Mouse (Mus musculus) CH12.LX (cell line): ENCODE measurements around the gene Lrrc1.

Experiments used
- CHD2 ChIP-seq: IDR thresholded peaks from 2 replicates; pipeline ENCODE4 v1.6.1; 2011; ENCODE audit warnings: low read length, improper control_type of control experiment
- CTCF ChIP-seq, 2 experiments: IDR thresholded peaks in 1 of 2; conservative IDR thresholded peaks in 1 of 2; 2 replicates each; pipeline ENCODE4 v1.5.1; 2011 to 2012; ENCODE audit warnings: low read depth in 2 of 2, low read length in 2 of 2, improper control_type of control experiment in 1 of 2, inconsistent platforms in 1 of 2, mild to moderate bottlenecking in 1 of 2, moderate library complexity in 1 of 2
- ETS1 ChIP-seq: conservative IDR thresholded peaks from 2 replicates; pipeline ENCODE4 v1.6.1; 2012; ENCODE audit warnings: low read depth, mild to moderate bottlenecking, inconsistent platforms, low read length, improper control_type of control experiment, moderate library complexity
- HCFC1 ChIP-seq: IDR thresholded peaks from 2 replicates; pipeline ENCODE4 v1.6.1; 2012; ENCODE audit warnings: low read depth, mild to moderate bottlenecking, inconsistent platforms, low read length, improper control_type of control experiment
- KAT2A ChIP-seq: IDR thresholded peaks from 2 replicates; pipeline ENCODE4 v1.6.1; 2012; ENCODE audit warnings: low read length, improper control_type of control experiment, inconsistent platforms; ENCODE audit not compliant: insufficient replicate concordance
- MAFK ChIP-seq: IDR thresholded peaks from 2 replicates; pipeline ENCODE4 v1.6.1; 2011; ENCODE audit warnings: low read length, improper control_type of control experiment; ENCODE audit not compliant: insufficient replicate concordance
- MAX ChIP-seq: IDR thresholded peaks from 2 replicates; pipeline ENCODE4 v1.6.1; 2011; ENCODE audit warnings: low read length, improper control_type of control experiment
- MEF2A ChIP-seq: IDR thresholded peaks from 2 replicates; pipeline ENCODE4 v1.6.1; 2014; ENCODE audit warnings: low read depth, mild to moderate bottlenecking, inconsistent platforms, low read length, improper control_type of control experiment, borderline replicate concordance
- MYC ChIP-seq: IDR thresholded peaks from 2 replicates; pipeline ENCODE4 v1.6.1; 2011; ENCODE audit warnings: low read depth, mild to moderate bottlenecking, improper control_type of control experiment, low read length
- POLR2A ChIP-seq: IDR thresholded peaks from 2 replicates; pipeline ENCODE4 v1.6.1; 2011; ENCODE audit warnings: low read depth, mild to moderate bottlenecking, improper control_type of control experiment, low read length
- SMC3 ChIP-seq: IDR thresholded peaks from 2 replicates; pipeline ENCODE4 v1.6.1; 2011; ENCODE audit warnings: low read depth, low read length, improper control_type of control experiment
- ZMIZ1 ChIP-seq: IDR thresholded peaks from 2 replicates; pipeline ENCODE4 v1.6.1; 2012; ENCODE audit warnings: low read depth, mild to moderate bottlenecking, inconsistent platforms, low read length, improper control_type of control experiment

- no peak for TF ChIP-seq CTCF (conservative IDR thresholded peaks at IDR 0.05 in 1 of 2, IDR thresholded peaks at IDR 0.05 in 1 of 2; ENCODE audit: low read depth in 2 of 2, low read length in 2 of 2)
- no peak for TF ChIP-seq CHD2
- no peak for TF ChIP-seq SMC3
- TF ChIP-seq KAT2A: no peak
- no peak for TF ChIP-seq MAFK
- no peak for TF ChIP-seq MAX
- TF ChIP-seq MYC: no peak
- no peak for TF ChIP-seq ETS1
- no peak for TF ChIP-seq ZMIZ1
- no peak for TF ChIP-seq POLR2A
- TF ChIP-seq MEF2A: no peak
- TF ChIP-seq HCFC1: no peak
Observed at GRCm38 (mm10) chr9:77519198-77519597, 25.5 kb downstream of the Lrrc1 start.
